Comparison of ENCODE assay signal across 9 mouse cellular contexts in genomic region chr9:112992937-112993336, GRCm38 (mm10).
"Had no signal": no experiment of that assay in that cellular context is flagged by ENCODE, and none has a peak within 500 bp of the region (broad histone marks: within the 10 kb centered on the region; RNA-seq: fewer than 3 reads in every experiment).

No protein-coding gene starts in this region.

- DNase-seq: kidney, adult 18-20 months; kidney, postnatal 14 days; lung, adult 18-20 months; lung, postnatal 10 days; lung, postnatal 4 days; right cerebral cortex, postnatal 25 days; thymus, postnatal 4 days had no signal

- H3K4me1 ChIP-seq: midbrain, embryonic 12.5 days had no signal

- H3K27me3 ChIP-seq: midbrain, embryonic 12.5 days had no signal

- H3K4me2 ChIP-seq: midbrain, embryonic 12.5 days had no signal

- H3K9me3 ChIP-seq: midbrain, embryonic 12.5 days had no signal

- H3K4me3 ChIP-seq: midbrain, embryonic 12.5 days had no signal

- H3K36me3 ChIP-seq: midbrain, embryonic 12.5 days had no signal

- H3K27ac ChIP-seq: liver, embryonic 14.5 days; midbrain, embryonic 12.5 days had no signal

- H3K9ac ChIP-seq: liver, embryonic 14.5 days; midbrain, embryonic 12.5 days had no signal
